Mouse (Mus musculus): ENCODE measurements around the gene Itgam. TPM values are rescaled to one million over a fixed set of nuclear protein-coding genes. Genes with fewer than 3 reads are reported as not detected.
"Not testable (repeated sequence)": the region's sequence is repeated elsewhere in the genome, so short reads cannot be mapped to it uniquely, and the experiment has no call there.

Itgam gene
- 15.2 and 15.4 TPM in 2 replicates for polyA plus RNA-seq (2012; rRNA removed)

GRCm38 (mm10) chr7:128062456-128062855 lies at the start of gene Itgam, which contains the start of gene Gm49368:
TSS of gene Itgam (plus strand) at chr7:128062640.
TSS of gene Gm49368 (plus strand) at chr7:128062683.
- no peak within 1 kb of the TSS for H3K27ac ChIP-seq (ENCODE audit: insufficient read depth, low read length)
- TF ChIP-seq CTCF (IDR thresholded peaks at IDR 0.05; ENCODE audit: extremely low read depth, insufficient read depth, low read length), result no peak
- no peak for TF ChIP-seq POLR2A (IDR thresholded peaks at IDR 0.05; ENCODE audit: extremely low read depth, insufficient read depth, low read length)
- no peak within 1 kb of the TSS; the same call in 1 of the 2 replicates for H3K4me3 ChIP-seq (ENCODE audit: insufficient read depth, low read length)
- H3K4me1 ChIP-seq (ENCODE audit: control insufficient read depth, insufficient read depth, low read length), result no peaks in the 10 kb centered on the region

GRCm38 (mm10) chr7:128013116-128013515 lies 49.3 kb upstream of the Itgam start:
- no peak overlapping the region for H3K4me3 ChIP-seq (ENCODE audit: insufficient read depth, low read length)
- H3K27ac ChIP-seq (ENCODE audit: insufficient read depth, low read length), result no peak overlapping the region
- H3K4me1 ChIP-seq (ENCODE audit: control insufficient read depth, insufficient read depth, low read length), result no peaks in the 10 kb centered on the region; the same call in 1 of the 2 replicates
- TF ChIP-seq POLR2A (IDR thresholded peaks at IDR 0.05; ENCODE audit: extremely low read depth, insufficient read depth, low read length), result no peak
- no peak for TF ChIP-seq CTCF (IDR thresholded peaks at IDR 0.05; ENCODE audit: extremely low read depth, insufficient read depth, low read length)

- H3K4me3 ChIP-seq (ENCODE audit: insufficient read depth, low read length); H3K4me1 ChIP-seq (ENCODE audit: control insufficient read depth, insufficient read depth, low read length); H3K27ac ChIP-seq (ENCODE audit: insufficient read depth, low read length): not testable (repeated sequence)
Observed at GRCm38 (mm10) chr7:128016134-128016533, 46.3 kb upstream of the Itgam start.

- TF ChIP-seq CTCF (IDR thresholded peaks at IDR 0.05; ENCODE audit: extremely low read depth, insufficient read depth, low read length) (no peak), POLR2A (IDR thresholded peaks at IDR 0.05; ENCODE audit: extremely low read depth, insufficient read depth, low read length) (no peak)
- Histone ChIP-seq H3K27ac (ENCODE audit: insufficient read depth, low read length) (no peak overlapping the region), H3K4me1 (ENCODE audit: control insufficient read depth, insufficient read depth, low read length) (no peaks in the 10 kb centered on the region; the same call in 1 of the 2 replicates), H3K4me3 (ENCODE audit: insufficient read depth, low read length) (no peak overlapping the region)
Observed at GRCm38 (mm10) chr7:128016650-128017049, 45.8 kb upstream of the Itgam start.

- TF ChIP-seq CTCF (IDR thresholded peaks at IDR 0.05; ENCODE audit: extremely low read depth, insufficient read depth, low read length) (no peak), POLR2A (IDR thresholded peaks at IDR 0.05; ENCODE audit: extremely low read depth, insufficient read depth, low read length) (no peak)
- Histone ChIP-seq H3K4me1 (ENCODE audit: control insufficient read depth, insufficient read depth, low read length) (no peaks in the 10 kb centered on the region), H3K4me3 (ENCODE audit: insufficient read depth, low read length) (no peak overlapping the region), H3K27ac (ENCODE audit: insufficient read depth, low read length) (no peak overlapping the region)
Observed at GRCm38 (mm10) chr7:128018275-128018674, 44.2 kb upstream of the Itgam start.

- H3K4me1 ChIP-seq (ENCODE audit: control insufficient read depth, insufficient read depth, low read length), result no peaks in the 10 kb centered on the region
- TF ChIP-seq CTCF (IDR thresholded peaks at IDR 0.05; ENCODE audit: extremely low read depth, insufficient read depth, low read length) (no peak), POLR2A (IDR thresholded peaks at IDR 0.05; ENCODE audit: extremely low read depth, insufficient read depth, low read length) (no peak)
- H3K27ac ChIP-seq (ENCODE audit: insufficient read depth, low read length), result no peak overlapping the region
- H3K4me3 ChIP-seq (ENCODE audit: insufficient read depth, low read length), result no peak overlapping the region
Observed at GRCm38 (mm10) chr7:128019187-128019586, 43.3 kb upstream of the Itgam start.

GRCm38 (mm10) chr7:128022974-128023373 lies 39.5 kb upstream of the Itgam start:
- Histone ChIP-seq H3K27ac (ENCODE audit: insufficient read depth, low read length) (no peak overlapping the region), H3K4me3 (ENCODE audit: insufficient read depth, low read length) (no peak overlapping the region), H3K4me1 (ENCODE audit: control insufficient read depth, insufficient read depth, low read length) (no peaks in the 10 kb centered on the region)
- TF ChIP-seq POLR2A (IDR thresholded peaks at IDR 0.05; ENCODE audit: extremely low read depth, insufficient read depth, low read length), result no peak

- TF ChIP-seq CTCF (IDR thresholded peaks at IDR 0.05; ENCODE audit: extremely low read depth, insufficient read depth, low read length), result no peak
- no peak for TF ChIP-seq POLR2A (IDR thresholded peaks at IDR 0.05; ENCODE audit: extremely low read depth, insufficient read depth, low read length)
- Histone ChIP-seq H3K4me3 (ENCODE audit: insufficient read depth, low read length) (no peak overlapping the region), H3K27ac (ENCODE audit: insufficient read depth, low read length) (no peak overlapping the region), H3K4me1 (ENCODE audit: control insufficient read depth, insufficient read depth, low read length) (no peaks in the 10 kb centered on the region)
Observed at GRCm38 (mm10) chr7:128023565-128023964, 38.9 kb upstream of the Itgam start.

- Histone ChIP-seq H3K4me1 (ENCODE audit: control insufficient read depth, insufficient read depth, low read length) (no peaks in the 10 kb centered on the region), H3K4me3 (ENCODE audit: insufficient read depth, low read length) (no peak overlapping the region), H3K27ac (ENCODE audit: insufficient read depth, low read length) (no peak overlapping the region)
- no peak for TF ChIP-seq CTCF (IDR thresholded peaks at IDR 0.05; ENCODE audit: extremely low read depth, insufficient read depth, low read length)
- TF ChIP-seq POLR2A (IDR thresholded peaks at IDR 0.05; ENCODE audit: extremely low read depth, insufficient read depth, low read length), result no peak
Observed at GRCm38 (mm10) chr7:128024364-128024763, 38.1 kb upstream of the Itgam start.

GRCm38 (mm10) chr7:128024932-128025331 lies 37.5 kb upstream of the Itgam start:
- H3K4me1 ChIP-seq (ENCODE audit: control insufficient read depth, insufficient read depth, low read length), result no peaks in the 10 kb centered on the region
- no peak overlapping the region for H3K27ac ChIP-seq (ENCODE audit: insufficient read depth, low read length)
- H3K4me3 ChIP-seq (ENCODE audit: insufficient read depth, low read length), result no peak overlapping the region
- TF ChIP-seq POLR2A (IDR thresholded peaks at IDR 0.05; ENCODE audit: extremely low read depth, insufficient read depth, low read length), result no peak

GRCm38 (mm10) chr7:128025381-128025780 lies 37.1 kb upstream of the Itgam start:
- no peak overlapping the region for H3K27ac ChIP-seq (ENCODE audit: insufficient read depth, low read length)
- H3K4me1 ChIP-seq (ENCODE audit: control insufficient read depth, insufficient read depth, low read length), result no peaks in the 10 kb centered on the region
- no peak for TF ChIP-seq POLR2A (IDR thresholded peaks at IDR 0.05; ENCODE audit: extremely low read depth, insufficient read depth, low read length)
- TF ChIP-seq CTCF (IDR thresholded peaks at IDR 0.05; ENCODE audit: extremely low read depth, insufficient read depth, low read length), result no peak
- no peak overlapping the region for H3K4me3 ChIP-seq (ENCODE audit: insufficient read depth, low read length)
